ENCODE assay signal across 16 mouse cellular contexts in genomic region chr14:24302126-24302525, GRCm38 (mm10). TPM values are rescaled to one million over a fixed set of nuclear protein-coding genes. Genes with fewer than 3 reads are reported as not detected.
"Had no signal": no experiment of that assay in that cellular context is flagged by ENCODE, and none has a peak within 500 bp of the region (broad histone marks: within the 10 kb centered on the region; RNA-seq: fewer than 3 reads in every experiment).

No protein-coding gene starts in this region.

RNA-seq across cellular contexts. Expression of gene E330034G19Rik, which starts 9.1 kb away (rescaled TPM):
- total RNA-seq: heart, postnatal 10 days; heart, postnatal 14 days; heart, postnatal 25 days; heart, postnatal 36 days; heart, postnatal 4 days; hematopoietic stem cell, adult 5-6 weeks; hindbrain, postnatal 0 days; layer of hippocampus, adult 18-20 months; layer of hippocampus, adult 2 months; layer of hippocampus, adult 8-10 months; layer of hippocampus, postnatal 10 days; layer of hippocampus, postnatal 14 days; layer of hippocampus, postnatal 36 days; left cerebral cortex, adult 18-20 months; left cerebral cortex, adult 2 months; left cerebral cortex, adult 8-10 months had no signal
